Mouse (Mus musculus) MEL (cell line): Measurements from ENCODE around the gene Pdia3. TPM values are rescaled to one million over a fixed set of nuclear protein-coding genes. Genes with fewer than 3 reads are reported as not detected.
A peak's percentile ranks its signal among the peaks of the same experiment; 100 is the strongest.

Experiments used
- DNase-seq: peaks from one replicate; pipeline ENCODE4 v3.0.0; 2011; ENCODE audit warnings: low read depth, low spot score
- H3K27ac ChIP-seq: 2 replicates; pipeline ENCODE4 v1.5.1; 2012; ENCODE audit warnings: low read depth, mild to moderate bottlenecking, control low read depth, low read length, moderate library complexity; ENCODE audit not compliant: control insufficient read depth
- H3K27me3 ChIP-seq, 2 experiments: fragments of 150-350 bp in 1 of 2; sonication (generic) in 1 of 2; 2 replicates each; pipeline ENCODE4 v1.6.1; 2012; ENCODE audit warnings: low read length in 2 of 2, mild to moderate bottlenecking in 2 of 2, improper control_type of control experiment in 1 of 2, moderate library complexity in 1 of 2; ENCODE audit not compliant: insufficient read depth in 2 of 2, control insufficient read depth in 1 of 2
- H3K36me3 ChIP-seq, 2 experiments: 2 replicates each; pipeline ENCODE4 v1.6.1; 2012 to 2014; ENCODE audit warnings: low read length in 2 of 2, improper control_type of control experiment in 1 of 2, inconsistent platforms in 1 of 2, mild to moderate bottlenecking in 1 of 2; ENCODE audit not compliant: insufficient read depth in 2 of 2, control insufficient read depth in 1 of 2
- H3K4me1 ChIP-seq, 2 experiments: fragments of 150-350 bp in 1 of 2; sonication (generic) in 1 of 2; 2 replicates each; pipeline ENCODE4 v1.6.1; 2012; ENCODE audit warnings: low read length in 2 of 2, improper control_type of control experiment in 1 of 2, mild to moderate bottlenecking in 1 of 2; ENCODE audit not compliant: insufficient read depth in 2 of 2, control insufficient read depth in 1 of 2
- H3K4me3 ChIP-seq, 2 experiments: fragments of 150-350 bp in 1 of 2; sonication (generic) in 1 of 2; 2 replicates each; pipeline ENCODE4 v1.5.1; 2012; ENCODE audit warnings: low read depth in 2 of 2, low read length in 2 of 2, mild to moderate bottlenecking in 2 of 2, moderate library complexity in 2 of 2, control low read depth in 1 of 2, improper control_type of control experiment in 1 of 2; ENCODE audit not compliant: control insufficient read depth in 1 of 2, insufficient read depth in 1 of 2
- H3K79me2 ChIP-seq: 2 replicates; pipeline ENCODE4 v1.6.1; 2012; ENCODE audit warnings: mild to moderate bottlenecking, low read length, moderate library complexity; ENCODE audit not compliant: control insufficient read depth, poor library complexity, insufficient read depth
- H3K9ac ChIP-seq: 2 replicates; pipeline ENCODE4 v1.6.1; 2012; ENCODE audit warnings: low read depth, mild to moderate bottlenecking, control low read depth, low read length, moderate library complexity; ENCODE audit not compliant: control insufficient read depth, poor library complexity, severe bottlenecking
- H3K9me3 ChIP-seq: fragments of 150-350 bp; sonication (generic); replicated peaks from 2 replicates; pipeline ENCODE4 v1.6.1; 2012; ENCODE audit warnings: mild to moderate bottlenecking, low read length, improper control_type of control experiment, moderate library complexity; ENCODE audit not compliant: insufficient read depth
- BHLHE40 ChIP-seq: IDR thresholded peaks from 2 replicates; pipeline ENCODE4 v1.6.1; 2012; ENCODE audit warnings: low read depth, mild to moderate bottlenecking, inconsistent platforms, low read length, improper control_type of control experiment, borderline replicate concordance
- CHD1 ChIP-seq: IDR thresholded peaks from 2 replicates; pipeline ENCODE4 v1.6.1; 2012; ENCODE audit warnings: low read depth, mild to moderate bottlenecking, inconsistent platforms, low read length, improper control_type of control experiment
- CHD2 ChIP-seq: IDR thresholded peaks from 2 replicates; pipeline ENCODE4 v1.6.1; 2011; ENCODE audit warnings: low read length, improper control_type of control experiment
- ELF1 ChIP-seq: IDR thresholded peaks from 2 replicates; pipeline ENCODE4 v1.6.1; 2014; ENCODE audit warnings: low read depth, mild to moderate bottlenecking, inconsistent platforms, low read length, improper control_type of control experiment, moderate library complexity
- EP300 ChIP-seq, 2 experiments: IDR thresholded peaks; 2 replicates each; pipeline ENCODE4 v1.6.1; 2011; ENCODE audit warnings: improper control_type of control experiment in 2 of 2, low read length in 2 of 2, low read depth in 1 of 2, mild to moderate bottlenecking in 1 of 2
- ETS1 ChIP-seq: IDR thresholded peaks from 2 replicates; pipeline ENCODE4 v1.6.1; 2012; ENCODE audit warnings: low read depth, mild to moderate bottlenecking, inconsistent platforms, low read length, improper control_type of control experiment, moderate library complexity
- GABPA ChIP-seq: IDR thresholded peaks from 2 replicates; pipeline ENCODE4 v1.6.1; 2012; ENCODE audit warnings: low read depth, mild to moderate bottlenecking, inconsistent platforms, low read length, improper control_type of control experiment, moderate library complexity
- GATA1 ChIP-seq: IDR thresholded peaks from 2 replicates; pipeline ENCODE4 v1.6.1; 2011; ENCODE audit warnings: low read depth, low read length, improper control_type of control experiment
- HCFC1 ChIP-seq: IDR thresholded peaks from 2 replicates; pipeline ENCODE4 v1.6.1; 2012; ENCODE audit warnings: low read depth, mild to moderate bottlenecking, inconsistent platforms, low read length, improper control_type of control experiment, moderate library complexity
- KAT2A ChIP-seq: conservative IDR thresholded peaks from 2 replicates; pipeline ENCODE4 v1.6.1; 2012; ENCODE audit warnings: low read depth, low read length, improper control_type of control experiment, inconsistent platforms
- MAFK ChIP-seq: IDR thresholded peaks from 2 replicates; pipeline ENCODE4 v1.6.1; 2011; ENCODE audit warnings: low read depth, mild to moderate bottlenecking, low read length, improper control_type of control experiment, borderline replicate concordance
- MAX ChIP-seq: IDR thresholded peaks from 2 replicates; pipeline ENCODE4 v1.6.1; 2011; ENCODE audit warnings: low read length, improper control_type of control experiment
- MAZ ChIP-seq: IDR thresholded peaks from 2 replicates; pipeline ENCODE4 v1.6.1; 2012; ENCODE audit warnings: low read depth, mild to moderate bottlenecking, inconsistent platforms, low read length, improper control_type of control experiment
- MEF2A ChIP-seq: IDR thresholded peaks from 2 replicates; pipeline ENCODE4 v1.6.1; 2014; ENCODE audit warnings: low read depth, mild to moderate bottlenecking, inconsistent platforms, low read length, improper control_type of control experiment; ENCODE audit not compliant: poor library complexity, insufficient replicate concordance, severe bottlenecking; ENCODE audit errors: extremely low read depth
- MYB ChIP-seq: IDR thresholded peaks from 2 replicates; pipeline ENCODE4 v1.6.1; 2011; ENCODE audit warnings: mild to moderate bottlenecking, low read depth, low read length, improper control_type of control experiment
- MYC ChIP-seq: IDR thresholded peaks from 2 replicates; pipeline ENCODE4 v1.6.1; 2011; ENCODE audit warnings: low read depth, mild to moderate bottlenecking, low read length, improper control_type of control experiment, moderate library complexity
- NELFE ChIP-seq: IDR thresholded peaks from 2 replicates; pipeline ENCODE4 v1.6.1; 2011; ENCODE audit warnings: low read depth, low read length, improper control_type of control experiment
- POLR2AphosphoS2 ChIP-seq: IDR thresholded peaks from 2 replicates; pipeline ENCODE4 v1.6.1; 2011; ENCODE audit warnings: low read length, improper control_type of control experiment
- POLR2AphosphoS5 ChIP-seq: IDR thresholded peaks from 2 replicates; pipeline ENCODE4 v1.6.1; 2012; ENCODE audit warnings: low read depth, borderline replicate concordance, mild to moderate bottlenecking, inconsistent platforms, low read length, moderate library complexity, mixed read lengths
- RAD21 ChIP-seq: IDR thresholded peaks from 2 replicates; pipeline ENCODE4 v1.6.1; 2011; ENCODE audit warnings: mild to moderate bottlenecking, low read depth, low read length, improper control_type of control experiment
- RCOR1 ChIP-seq: IDR thresholded peaks from 2 replicates; pipeline ENCODE4 v1.6.1; 2012; ENCODE audit warnings: low read depth, mild to moderate bottlenecking, inconsistent platforms, low read length, improper control_type of control experiment
- SMC3 ChIP-seq: IDR thresholded peaks from 2 replicates; pipeline ENCODE4 v1.6.1; 2011; ENCODE audit warnings: low read depth, low read length, improper control_type of control experiment
- TBP ChIP-seq: IDR thresholded peaks from 2 replicates; pipeline ENCODE4 v1.8.0; 2011; ENCODE audit warnings: low read depth, low read length, improper control_type of control experiment
- TCF12 ChIP-seq: IDR thresholded peaks from 2 replicates; pipeline ENCODE4 v1.6.1; 2014; ENCODE audit warnings: low read depth, mild to moderate bottlenecking, inconsistent platforms, low read length, improper control_type of control experiment, moderate library complexity
- UBTF ChIP-seq: IDR thresholded peaks from 2 replicates; pipeline ENCODE4 v1.6.1; 2012; ENCODE audit warnings: low read depth, mild to moderate bottlenecking, inconsistent platforms, low read length, improper control_type of control experiment, moderate library complexity, borderline replicate concordance; ENCODE audit not compliant: insufficient read depth
- ZC3H11A ChIP-seq: IDR thresholded peaks from 2 replicates; pipeline ENCODE4 v1.6.1; 2012; ENCODE audit warnings: low read depth, mild to moderate bottlenecking, inconsistent platforms, low read length, improper control_type of control experiment
- ZKSCAN1 ChIP-seq: IDR thresholded peaks from 2 replicates; pipeline ENCODE4 v1.6.1; 2012; ENCODE audit warnings: low read depth, mild to moderate bottlenecking, inconsistent platforms, low read length, improper control_type of control experiment, moderate library complexity
- ZMIZ1 ChIP-seq: IDR thresholded peaks from 2 replicates; pipeline ENCODE4 v1.6.1; 2012; ENCODE audit warnings: low read depth, mild to moderate bottlenecking, inconsistent platforms, low read length, improper control_type of control experiment, moderate library complexity
- ZNF384 ChIP-seq: IDR thresholded peaks from 2 replicates; pipeline ENCODE4 v1.6.1; 2012; ENCODE audit warnings: low read depth, mild to moderate bottlenecking, inconsistent platforms, low read length, improper control_type of control experiment
- polyA plus RNA-seq, 2 experiments: library from polyadenylated mRNA; stranded (reverse) in 1 of 2; unstranded in 1 of 2; fragments of >175 nt in 1 of 2; fragments of >200 nt in 1 of 2; gene quantifications; 2 replicates each; pipeline versions ENCODE4 v1.2.1 to v1.2.4; 2012; ENCODE audit warnings: low replicate concordance in 2 of 2, low read depth in 1 of 2; ENCODE audit not compliant: insufficient read length in 2 of 2, insufficient read depth in 1 of 2, missing spikeins in 1 of 2
- total RNA-seq: library from RNA; depleted of rRNA; stranded (reverse); fragments of 300-350 nt; gene quantifications from 2 replicates; pipeline ENCODE4 v1.2.3, GENCODE M21; 2012

Gene Pdia3
- total and polyA plus RNA-seq, 3 experiments: 70.7 to 473 (median 471) TPM

- H3K27ac ChIP-seq: no peak overlapping the region
- TF ChIP-seq CHD1: no peak
- no peak overlapping the region for H3K9ac ChIP-seq
- H3K4me1 ChIP-seq: peaks cover 7 to 8% of the 10 kb centered on the region in 2 experiments
- H3K36me3 ChIP-seq: peaks cover 0 to 20% of the 10 kb centered on the region in 2 experiments; a peak in 2 of 4 replicates
- no peaks in the 10 kb centered on the region for H3K9me3 ChIP-seq
- no peaks in the 10 kb centered on the region for H3K27me3 ChIP-seq
- no peak overlapping the region for H3K4me3 ChIP-seq
- H3K79me2 ChIP-seq: peaks cover 18% of the 10 kb centered on the region
- no peak for DNase-seq
These were observed 42.0 kb downstream of the Pdia3 start for GRCm38 (mm10) chr2:121455534-121455933.

- peak within 1 kb of the TSS; percentile 91 for H3K9ac ChIP-seq
- no peaks in the 10 kb centered on the region for H3K9me3 ChIP-seq
- DNase-seq: peak; percentile 97
- H3K4me3 ChIP-seq: peak within 1 kb of the TSS; percentile 87 to 88
- H3K79me2 ChIP-seq: peaks cover 15% of the 10 kb centered on the region
- no peaks in the 10 kb centered on the region for H3K27me3 ChIP-seq
- H3K4me1 ChIP-seq: 0 out of 4 replicates have a peak, but pooled peaks cover 0 to 2% of the 10 kb centered on the region in 2 experiments
- peaks cover 0 to 11% of the 10 kb centered on the region in 2 experiments; a peak in 2 of 4 replicates for H3K36me3 ChIP-seq
- H3K27ac ChIP-seq: peak within 1 kb of the TSS; percentile 95
- TF ChIP-seq MYB: no peak
- TF ChIP-seq NELFE: peak; percentile 85
- 0 out of 2 replicates have a peak, but pooled peaks have one; percentile 41 for TF ChIP-seq CHD1
- peak; percentile 83 for TF ChIP-seq HCFC1
- TF ChIP-seq TCF12: peak; percentile 75
- TF ChIP-seq GATA1: peak; percentile 76
- TF ChIP-seq MAFK: no peak
- TF ChIP-seq POLR2AphosphoS5: no peak
- TF ChIP-seq SMC3: no peak
- TF ChIP-seq ZC3H11A: no peak
- no peak for TF ChIP-seq EP300 (IDR thresholded peaks at IDR 0.05; ENCODE audit: low read depth in 1 of 2, low read length in 2 of 2)
- peak; percentile 85 for TF ChIP-seq TBP
- peak; percentile 94 for TF ChIP-seq POLR2AphosphoS2
- no peak for TF ChIP-seq GABPA
- no peak for TF ChIP-seq MEF2A
- no peak for TF ChIP-seq CHD2
- no peak for TF ChIP-seq RAD21
- TF ChIP-seq ELF1: peak; percentile 82
- no peak for TF ChIP-seq UBTF
- TF ChIP-seq BHLHE40: no peak
- peak; percentile 67 for TF ChIP-seq ZMIZ1
- peak; percentile 62 for TF ChIP-seq ETS1
- peak; percentile 94 for TF ChIP-seq MYC
- no peak for TF ChIP-seq MAZ
- TF ChIP-seq KAT2A: peak; percentile 39; the same call in 1 of the 2 replicates
- 0 out of 2 replicates have a peak, but pooled peaks have one; percentile 30 for TF ChIP-seq RCOR1
- no peak for TF ChIP-seq ZKSCAN1
- TF ChIP-seq ZNF384: no peak
- peak; percentile 97 for TF ChIP-seq MAX
These were observed 43.4 kb downstream of the Pdia3 start, which contains the start of gene Serinc4 for GRCm38 (mm10) chr2:121456692-121457642. TSS of gene Serinc4 (minus strand) at chr2:121456781.
